Mouse (Mus musculus) testis, adult 2 months (tissue): ENCODE data around the gene Mast1.

Source experiments
- CTCF ChIP-seq: fragments of 200-500 bp; IDR thresholded peaks from 2 replicates; pipeline ENCODE4 v1.5.1; 2012; ENCODE audit warnings: low read depth, mild to moderate bottlenecking, inconsistent platforms, low read length, moderate library complexity; ENCODE audit not compliant: control insufficient read depth, insufficient read depth, insufficient replicate concordance
- POLR2A ChIP-seq: fragments of 200-500 bp; IDR thresholded peaks from 2 replicates; pipeline ENCODE4 v1.6.1; 2012; ENCODE audit warnings: low read depth, mild to moderate bottlenecking, inconsistent platforms, low read length, moderate library complexity; ENCODE audit not compliant: control insufficient read depth

DNA sequence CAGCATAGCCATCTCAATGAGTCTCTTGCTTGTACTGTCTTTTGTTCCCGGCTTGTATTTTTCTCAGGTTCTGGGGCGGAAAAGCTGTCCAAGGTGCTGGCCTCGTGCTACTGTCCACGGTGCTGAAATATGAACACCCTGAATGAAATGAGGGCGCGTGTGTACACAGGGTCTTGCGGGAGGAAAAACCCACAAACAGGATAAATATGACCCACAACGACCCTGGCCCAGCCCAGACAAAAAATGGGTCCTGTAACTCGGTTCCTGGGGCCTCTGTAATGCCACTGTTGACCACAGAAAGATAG lies 10.0 kb upstream of the Mast1 start:
- no peak for TF ChIP-seq CTCF
- TF ChIP-seq POLR2A: 0 out of 2 replicates have a peak, but pooled peaks have one; percentile 9
